Mouse (Mus musculus): ENCODE results near the gene Rnf32.
A peak's percentile ranks its signal among the peaks of the same experiment; 100 is the strongest.

The Rnf32 gene

GRCm38 (mm10) chr5:29195570-29196263, at the start of gene Rnf32:
Gene Rnf32, plus strand, starts transcription at chr5:29195992.
- peak; percentile 85 for DNase-seq (ENCODE audit: low read depth, low spot score)

GRCm38 (mm10) chr5:29150146-29150545, 45.6 kb upstream of the Rnf32 start:
- no peak for DNase-seq (ENCODE audit: low read depth, low spot score)

DNA sequence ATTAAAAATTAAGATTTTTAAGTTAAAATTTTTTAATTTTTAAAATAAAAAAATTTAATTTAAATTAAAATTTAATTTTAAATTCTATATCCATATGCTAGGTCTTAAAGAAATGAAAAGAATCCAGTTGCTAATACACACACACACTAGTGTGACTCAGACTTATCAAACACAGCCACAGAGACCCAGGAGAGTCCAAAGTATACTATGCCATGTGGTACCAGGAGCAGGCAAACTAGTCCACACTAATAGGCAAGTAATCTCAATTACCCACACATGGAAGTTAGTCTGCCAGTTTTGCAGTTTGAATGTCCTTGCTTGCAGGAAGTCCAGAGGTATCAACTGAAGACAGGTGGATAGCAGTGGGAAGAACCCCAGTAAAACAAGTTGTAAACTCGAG, 35.9 kb upstream of the Rnf32 start:
- DNase-seq (ENCODE audit: low read depth, low spot score) = no peak

DNA sequence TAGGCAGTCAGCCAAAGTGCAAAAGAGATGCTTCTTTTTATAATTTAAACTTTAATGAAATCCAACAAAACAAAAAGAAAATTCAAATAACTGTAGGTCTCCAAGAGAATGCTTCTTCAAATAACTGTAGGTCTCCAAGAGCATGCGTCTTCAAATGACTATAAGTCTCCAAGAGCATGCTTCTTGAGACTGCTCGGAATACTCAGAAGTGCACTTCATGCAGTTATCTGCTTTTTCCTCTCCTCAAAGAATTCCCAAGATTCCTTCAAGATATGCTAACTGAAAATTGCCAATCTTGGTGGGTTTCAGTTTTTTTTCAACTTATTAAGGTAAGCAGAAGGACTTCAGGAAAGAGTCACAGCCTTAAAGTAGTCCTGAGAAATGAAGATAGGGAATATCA, 28.8 kb upstream of the Rnf32 start:
- DNase-seq (ENCODE audit: low read depth, low spot score) = no peak

GRCm38 (mm10) chr5:29170193-29170592, 25.6 kb upstream of the Rnf32 start:
- DNase-seq (ENCODE audit: low read depth, low spot score) = no peak

- DNase-seq (ENCODE audit: low read depth, low spot score) = no peak
Observed at GRCm38 (mm10) chr5:29171165-29171564, 24.6 kb upstream of the Rnf32 start.

DNA sequence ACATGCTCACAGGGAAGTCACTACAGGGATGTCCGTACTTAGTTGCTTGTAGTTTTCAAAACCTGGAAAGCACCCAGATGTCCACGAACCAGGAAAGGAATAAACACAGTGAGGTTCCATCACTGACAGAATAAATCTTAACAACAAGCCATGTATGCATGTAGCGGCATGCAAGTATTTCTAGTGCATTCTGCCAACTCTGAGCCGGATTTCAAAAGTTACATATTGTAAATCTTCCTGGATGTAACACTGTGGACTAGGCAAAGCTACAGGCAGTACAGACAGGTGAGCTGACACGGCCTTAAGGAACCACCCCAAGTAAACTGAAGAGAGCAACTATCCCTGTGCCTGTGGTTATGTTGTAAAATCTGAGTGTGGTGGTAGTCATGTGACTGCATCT, 9.0 kb upstream of the Rnf32 start:
- DNase-seq (ENCODE audit: low read depth, low spot score) = no peak

- DNase-seq (ENCODE audit: low read depth, low spot score) = no peak
Observed at GRCm38 (mm10) chr5:29195231-29195569, 592 bp upstream of the Rnf32 start.

DNA sequence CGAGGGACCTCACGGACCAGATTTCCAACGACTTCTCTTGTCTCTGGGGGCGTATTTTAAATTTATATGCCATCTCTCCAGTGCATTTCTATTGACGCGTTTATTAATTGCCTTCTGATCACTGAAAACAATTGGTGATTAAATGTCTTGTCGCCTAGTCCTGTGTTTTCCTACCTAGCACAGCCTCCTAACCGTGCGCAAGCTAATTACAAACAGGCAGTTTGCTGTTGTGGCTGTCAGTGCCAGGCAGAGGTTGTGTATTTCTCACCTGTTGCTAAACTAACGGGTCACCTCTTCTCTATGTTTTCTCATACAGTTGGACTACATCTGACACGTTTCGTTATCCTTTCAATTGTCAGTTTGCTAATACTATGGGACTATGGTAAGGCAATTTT, 469 bp downstream of the Rnf32 start:
- no peak for DNase-seq (ENCODE audit: low read depth, low spot score)

- DNase-seq (ENCODE audit: low read depth, low spot score) = no peak
Observed at GRCm38 (mm10) chr5:29197187-29197586, 1.4 kb downstream of the Rnf32 start.

DNA sequence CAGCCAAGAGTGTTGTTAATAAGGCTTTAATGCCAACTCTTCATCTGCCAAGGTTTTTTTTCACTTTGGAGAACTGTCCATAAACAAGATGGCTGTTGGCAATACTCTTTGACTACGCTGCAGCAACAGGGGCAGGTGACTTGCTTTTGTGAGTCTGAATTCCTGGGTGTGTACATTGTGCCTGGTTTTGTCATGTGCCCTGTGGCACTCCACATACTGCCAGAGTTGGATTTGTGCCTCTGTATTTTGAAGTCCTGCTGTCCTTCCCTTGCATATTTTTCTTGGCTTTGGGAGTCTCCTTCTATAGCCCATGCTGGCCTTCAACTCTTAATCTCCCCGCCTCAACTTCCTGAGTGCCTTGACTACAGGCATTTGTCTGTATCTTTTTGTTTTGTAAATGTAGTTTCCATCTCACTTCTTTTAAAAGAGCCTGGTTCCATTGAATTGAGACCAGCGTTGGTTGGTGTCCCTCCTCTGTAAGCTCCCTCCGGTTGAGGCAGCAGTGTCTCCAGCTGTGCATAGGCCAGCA, 3.2 kb downstream of the Rnf32 start:
- no peak for DNase-seq (ENCODE audit: low read depth, low spot score)

DNA sequence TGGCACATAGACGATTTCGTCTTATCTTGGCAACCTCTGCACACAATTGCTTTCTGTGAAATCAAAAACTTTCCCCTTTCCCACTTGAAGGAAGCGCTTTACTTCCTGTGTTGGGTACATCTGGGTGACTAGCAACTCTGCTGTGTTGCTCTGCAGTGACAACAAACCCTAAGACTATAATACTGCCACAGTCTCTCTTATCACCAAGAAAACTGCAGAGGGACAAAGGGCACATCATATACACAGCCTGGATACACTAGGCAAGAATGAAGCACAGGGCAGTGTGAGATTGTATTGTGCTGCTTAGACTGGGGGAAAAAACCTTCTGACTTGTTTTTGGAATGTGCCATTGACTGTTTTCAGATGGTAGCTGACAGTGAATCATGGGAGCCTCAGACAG, 4.1 kb downstream of the Rnf32 start:
- DNase-seq (ENCODE audit: low read depth, low spot score) = no peak

GRCm38 (mm10) chr5:29205690-29206089, 9.9 kb downstream of the Rnf32 start:
- DNase-seq (ENCODE audit: low read depth, low spot score) = no peak

GRCm38 (mm10) chr5:29211980-29212555, 16.3 kb downstream of the Rnf32 start:
- DNase-seq (ENCODE audit: low read depth, low spot score) = no peak

DNA sequence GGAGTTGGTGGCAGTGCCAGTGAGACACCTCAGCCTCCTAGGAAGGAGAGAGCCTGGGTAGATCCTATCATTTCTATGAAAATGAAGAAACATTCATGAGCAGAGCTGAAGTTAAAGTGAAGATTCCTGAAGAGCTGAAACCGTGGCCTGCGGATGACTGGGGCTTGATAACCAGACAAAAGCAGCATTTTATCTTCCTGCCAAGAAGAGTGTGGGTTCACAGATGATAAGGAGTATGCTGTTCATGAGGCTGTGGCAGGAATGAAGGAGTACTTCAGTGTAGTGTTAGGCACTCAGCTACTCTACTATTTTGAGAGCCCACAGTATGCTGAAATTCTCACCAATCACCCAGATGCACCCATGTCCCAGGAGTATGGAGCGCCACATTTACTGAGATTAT, 22.2 kb downstream of the Rnf32 start:
- DNase-seq (ENCODE audit: low read depth, low spot score) = no peak

DNA sequence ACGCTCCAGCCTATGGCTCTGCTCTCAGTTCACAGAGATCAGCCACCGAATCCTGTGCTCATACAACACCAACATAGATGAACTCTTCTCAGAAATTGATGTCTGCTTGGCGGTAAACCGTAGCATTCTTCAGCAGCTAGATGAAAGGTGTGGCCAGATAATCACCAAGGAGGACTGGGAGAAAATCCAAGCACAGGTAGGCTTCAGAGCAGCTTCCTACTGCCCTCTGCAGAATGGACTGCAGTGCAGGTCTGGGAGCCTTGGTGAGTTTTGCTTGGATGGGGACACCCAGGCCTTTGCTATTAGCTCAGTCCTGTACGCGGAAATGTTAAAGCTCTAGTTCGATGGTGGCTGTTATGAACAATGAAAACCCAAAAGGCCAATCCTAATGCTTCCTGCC, 28.3 kb downstream of the Rnf32 start:
- DNase-seq (ENCODE audit: low read depth, low spot score) = no peak

GRCm38 (mm10) chr5:29230481-29230880, 34.7 kb downstream of the Rnf32 start:
- no peak for DNase-seq (ENCODE audit: low read depth, low spot score)

GRCm38 (mm10) chr5:29238379-29238778, 42.6 kb downstream of the Rnf32 start:
- DNase-seq (ENCODE audit: low read depth, low spot score) = no peak

DNA sequence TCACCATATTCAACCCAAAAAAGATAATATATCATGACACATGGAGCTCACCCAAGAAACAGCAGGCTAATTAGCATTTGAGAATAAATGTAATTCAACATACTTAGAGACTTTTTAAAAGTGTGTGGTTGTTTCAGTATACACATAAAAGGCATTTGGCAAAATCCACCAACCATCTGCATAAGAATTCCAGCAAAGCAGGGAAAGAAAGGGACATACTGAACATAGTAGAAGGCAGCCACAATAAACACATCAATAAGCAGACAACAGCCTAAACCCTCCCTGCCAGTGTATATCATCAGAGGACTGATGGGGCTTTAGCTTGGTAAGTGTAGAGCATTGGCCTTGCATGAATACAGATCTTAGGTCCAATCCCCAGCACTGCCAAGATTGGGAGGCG, 49.0 kb downstream of the Rnf32 start:
- no peak for DNase-seq (ENCODE audit: low read depth, low spot score)

- peak; percentile 8 for DNase-seq (ENCODE audit: low read depth, low spot score)
Observed at GRCm38 (mm10) chr5:29250795-29251495, 55.2 kb downstream of the Rnf32 start.

DNA sequence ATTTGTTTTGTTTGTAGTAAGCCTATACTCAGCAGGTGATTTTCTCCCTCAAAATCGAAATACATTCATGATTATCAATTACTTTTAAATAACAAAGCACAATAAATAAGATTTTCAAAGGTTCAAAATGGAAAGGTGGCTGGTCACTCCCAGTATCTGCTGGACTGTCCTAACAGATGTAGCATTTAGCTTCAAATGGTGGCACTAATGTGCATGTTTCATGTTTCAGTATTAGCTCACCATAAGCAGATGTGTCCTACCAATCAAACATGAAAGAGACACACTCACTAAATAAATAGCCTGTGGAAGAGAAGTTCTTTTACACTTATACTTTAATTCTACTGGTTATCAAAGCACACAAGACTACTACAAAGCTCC, 55.7 kb downstream of the Rnf32 start:
- no peak for DNase-seq (ENCODE audit: low read depth, low spot score)

DNA sequence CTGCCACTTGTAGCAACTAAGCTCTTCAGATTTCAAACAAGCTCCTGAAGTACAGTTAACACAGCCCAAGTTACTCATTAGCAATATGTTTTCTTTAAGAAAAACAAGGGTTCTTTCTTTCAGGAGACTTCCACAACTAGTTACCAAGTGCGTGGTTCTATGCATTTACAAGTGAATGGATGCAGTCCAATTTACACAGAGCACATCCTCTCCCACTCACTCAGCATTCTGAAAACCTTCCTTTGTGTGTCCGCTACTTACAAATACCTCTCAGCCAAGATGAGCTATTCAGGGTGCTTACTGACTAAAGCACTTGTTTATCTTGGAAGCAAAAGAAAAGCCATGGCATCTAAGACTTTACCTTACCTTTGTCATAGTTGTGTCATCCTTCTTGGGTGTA, 58.1 kb downstream of the Rnf32 start:
- DNase-seq (ENCODE audit: low read depth, low spot score) = no peak

DNA sequence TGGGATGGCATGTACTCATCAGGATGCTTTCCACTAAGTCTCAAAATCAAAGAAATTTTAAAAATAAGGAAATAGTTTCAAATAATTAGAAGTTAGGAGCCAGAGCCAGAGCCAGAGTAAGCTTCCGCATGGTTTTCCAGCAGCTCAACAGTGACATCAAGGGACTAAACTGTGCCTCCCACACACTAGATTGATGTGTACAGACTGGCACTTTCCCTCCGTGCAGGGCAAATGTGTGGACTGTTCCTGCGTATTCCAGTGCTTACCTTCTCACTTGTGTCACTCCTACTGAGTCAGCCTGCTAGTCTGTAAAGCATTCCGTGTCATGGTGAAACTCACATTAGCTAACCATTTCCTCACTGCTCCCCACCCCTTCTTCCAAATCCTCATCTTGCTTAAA, 75.1 kb downstream of the Rnf32 start:
- no peak for DNase-seq (ENCODE audit: low read depth, low spot score)

Data from retina, adult 2 months (tissue).